Mouse (Mus musculus) heart, embryonic 15.5 days (tissue): Measurements from ENCODE around the gene P4htm. TPM values are rescaled to one million over a fixed set of nuclear protein-coding genes. Genes with fewer than 3 reads are reported as not detected.

Experiments
- ATAC-seq: fragments of 200-750 bp; cut with Nextera tagmentation; replicated peaks from 2 replicates; pipeline ENCODE4 v1.8.0; 2017; ENCODE audit warnings: low read depth, moderate TSS enrichment; ENCODE audit not compliant: insufficient number of reproducible peaks, insufficient read depth, low FRiP score
- H3K27ac ChIP-seq: fragments of 300-500 bp; sonication (generic); 2 replicates; pipeline ENCODE4 v1.5.1; 2015; ENCODE audit warnings: mild to moderate bottlenecking, inconsistent platforms
- H3K27me3 ChIP-seq: fragments of 300-500 bp; sonication (generic); 2 replicates; pipeline ENCODE4 v1.6.1; 2015; ENCODE audit warnings: inconsistent platforms
- H3K36me3 ChIP-seq: fragments of 300-500 bp; sonication (generic); 2 replicates; pipeline ENCODE4 v1.6.1; 2015; ENCODE audit warnings: mild to moderate bottlenecking, inconsistent platforms
- H3K4me1 ChIP-seq: fragments of 300-500 bp; sonication (generic); replicated peaks from 2 replicates; pipeline ENCODE4 v1.6.1; 2015; ENCODE audit warnings: inconsistent platforms
- H3K4me2 ChIP-seq: fragments of 300-500 bp; sonication (generic); 2 replicates; pipeline ENCODE4 v1.6.1; 2015; ENCODE audit warnings: inconsistent platforms, mild to moderate bottlenecking, moderate library complexity
- H3K4me3 ChIP-seq: fragments of 300-500 bp; sonication (generic); 2 replicates; pipeline ENCODE4 v1.5.1; 2015; ENCODE audit warnings: mild to moderate bottlenecking, inconsistent platforms
- H3K9ac ChIP-seq: fragments of 300-500 bp; sonication (generic); 2 replicates; pipeline ENCODE4 v1.6.1; 2015; ENCODE audit warnings: mild to moderate bottlenecking, inconsistent platforms
- H3K9me3 ChIP-seq: fragments of 300-500 bp; sonication (generic); replicated peaks from 2 replicates; pipeline ENCODE4 v1.6.1; 2016; ENCODE audit warnings: inconsistent platforms
- WGBS: fragments of 180-500 bp; shearing (Covaris S2); methylation state at CpG from one replicate; pipeline ENCODE4 v1.1.7; 2015; ENCODE audit warnings: mixed read lengths; 5-methylcytosine and 5-hydroxymethylcytosine counted together
- polyA plus RNA-seq: library from polyadenylated mRNA; unstranded; fragments of >200 nt; fragmentation: Nextera tagmentation; extraction: Ambion mirVana; gene quantifications from 2 replicates; pipeline ENCODE4 v1.2.1, GENCODE M21; 2015

P4htm gene
- polyA plus RNA-seq, 1 experiment from 2014 or later: 18.6 TPM

DNA sequence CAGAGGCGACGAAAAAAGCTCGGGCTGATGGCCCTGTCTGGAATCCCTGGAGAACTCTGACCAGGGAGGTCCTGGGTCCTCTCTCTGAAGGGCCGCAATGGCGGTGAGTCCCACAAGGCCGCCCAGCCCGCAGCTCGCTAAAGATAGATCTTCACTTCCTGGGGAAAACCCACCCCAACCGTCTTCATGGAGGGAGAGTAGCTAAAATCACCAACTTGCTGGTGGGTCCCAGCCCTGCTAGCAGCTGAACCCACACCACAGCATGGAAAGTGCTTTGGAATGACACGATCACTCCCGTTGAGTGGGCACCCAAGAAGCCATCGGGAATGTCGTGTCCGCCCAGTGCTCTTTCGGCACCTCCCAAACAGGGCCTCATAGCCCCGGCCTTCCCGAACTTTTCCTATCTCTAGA lies 29.0 kb downstream of the P4htm start:
- H3K4me3 ChIP-seq: peak overlapping the region; percentile 85
- H3K4me1 ChIP-seq: peaks cover 41% of the 10 kb centered on the region
- peaks cover 52% of the 10 kb centered on the region for H3K36me3 ChIP-seq
- peak overlapping the region; percentile 99 for H3K4me2 ChIP-seq
- no peaks in the 10 kb centered on the region for H3K27me3 ChIP-seq
- no peak for ATAC-seq
- peak overlapping the region; percentile 98 for H3K27ac ChIP-seq
- H3K9me3 ChIP-seq: no peaks in the 10 kb centered on the region
- H3K9ac ChIP-seq: peak overlapping the region; percentile 86; the same call in 1 of the 2 replicates
- 66% methylated on average over 17 of the region's 17 CpGs for WGBS

DNA sequence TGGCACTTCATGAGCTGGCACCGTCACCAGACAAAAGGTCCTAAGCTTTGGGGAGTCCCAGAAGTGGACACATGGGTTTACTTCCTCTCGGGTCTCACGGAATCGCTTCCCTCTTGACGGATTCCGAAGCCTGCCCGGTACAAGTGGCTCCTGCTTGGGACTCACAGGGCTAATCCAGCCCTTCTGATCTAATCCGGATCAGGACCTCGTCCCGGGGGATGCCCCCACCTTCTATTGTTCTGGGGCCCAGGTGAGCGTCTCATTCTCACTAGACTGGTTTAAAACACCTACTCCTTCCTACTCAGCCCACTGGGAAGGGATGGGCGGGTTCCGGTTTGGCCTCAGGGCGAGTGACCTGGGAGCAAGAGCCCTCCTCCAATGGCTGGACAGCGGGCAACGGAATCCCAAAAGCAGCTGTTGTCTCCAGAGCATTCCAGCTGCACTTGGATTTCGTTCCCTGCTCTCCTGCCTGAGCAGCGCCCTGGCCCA lies 29.5 kb downstream of the P4htm start:
- 11% methylated on average over 18 of the region's 18 CpGs for WGBS
- peaks cover 50% of the 10 kb centered on the region for H3K36me3 ChIP-seq

DNA sequence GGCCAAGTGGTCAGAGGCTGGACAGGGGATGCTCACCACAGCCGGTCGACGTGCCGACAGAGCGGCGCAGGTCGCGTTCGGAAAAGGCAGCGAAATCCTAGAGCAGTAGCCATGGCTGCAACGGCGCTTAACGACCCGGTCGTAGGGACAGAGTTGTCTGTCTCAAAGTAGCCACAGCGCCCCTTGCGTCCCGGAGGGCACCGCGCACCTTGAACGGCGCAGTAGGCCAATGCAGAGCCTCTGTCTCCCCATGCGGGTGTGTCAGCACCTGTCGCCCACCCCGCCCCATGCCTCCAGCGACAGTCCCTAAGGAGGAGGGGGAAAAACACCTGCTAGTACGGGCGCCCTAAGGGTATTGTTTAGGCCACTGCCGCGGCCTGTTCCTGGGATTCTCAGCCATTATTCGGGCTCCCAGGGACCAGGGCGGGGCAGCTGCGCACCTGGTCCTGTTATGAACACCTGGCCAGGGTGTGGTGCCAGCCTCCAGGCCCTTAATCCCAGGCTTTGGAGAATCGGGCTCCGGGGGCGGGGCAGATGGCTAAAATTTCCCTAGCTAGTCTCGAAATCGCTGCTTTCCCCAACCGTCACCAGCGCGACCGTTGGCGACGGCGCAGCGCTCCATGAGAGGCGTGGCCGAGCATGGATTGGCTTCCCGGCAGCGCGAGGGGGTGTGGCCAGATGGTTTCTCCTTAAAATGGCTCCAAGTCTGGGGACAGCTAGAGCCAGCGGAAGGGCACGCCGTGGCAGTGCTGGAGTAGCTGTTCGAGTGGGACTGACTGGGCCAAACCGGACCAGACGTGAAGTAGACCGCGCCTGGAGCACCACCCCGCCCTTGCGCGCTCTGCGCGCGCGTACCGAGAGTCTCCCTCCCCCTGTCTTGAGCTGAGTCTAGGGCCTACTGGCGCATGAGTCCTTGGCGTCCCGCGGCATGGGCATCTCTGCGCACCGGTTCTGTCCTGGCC lies 30.4 kb downstream of the P4htm start, which contains the start of gene Ndufaf3:
Gene Ndufaf3 (minus strand): TSS at position 620 of the 962 bp plus-strand sequence.
- WGBS: under 1% methylated on average over 73 of the region's 73 CpGs
- ATAC-seq: peak; percentile 84
- H3K27ac ChIP-seq: peak within 1 kb of the TSS; percentile 98
- H3K27me3 ChIP-seq: no peaks in the 10 kb centered on the region
- H3K36me3 ChIP-seq: peaks cover 47% of the 10 kb centered on the region
- peaks cover 39% of the 10 kb centered on the region for H3K4me1 ChIP-seq
- peak within 1 kb of the TSS; percentile 99 for H3K4me2 ChIP-seq
- peak within 1 kb of the TSS; percentile 86 for H3K9ac ChIP-seq
- H3K4me3 ChIP-seq: peak within 1 kb of the TSS; percentile 85
- no peaks in the 10 kb centered on the region for H3K9me3 ChIP-seq

More for the DNA sequence above, 29.5 kb downstream of the P4htm start:
- Histone ChIP-seq H3K9ac (peak overlapping the region; percentile 86), H3K4me2 (peak overlapping the region; percentile 99), H3K4me1 (peaks cover 39% of the 10 kb centered on the region), H3K4me3 (peak overlapping the region; percentile 85), H3K27ac (peak overlapping the region; percentile 98), H3K27me3 (no peaks in the 10 kb centered on the region), H3K9me3 (no peaks in the 10 kb centered on the region)
- ATAC-seq: no peak

DNA sequence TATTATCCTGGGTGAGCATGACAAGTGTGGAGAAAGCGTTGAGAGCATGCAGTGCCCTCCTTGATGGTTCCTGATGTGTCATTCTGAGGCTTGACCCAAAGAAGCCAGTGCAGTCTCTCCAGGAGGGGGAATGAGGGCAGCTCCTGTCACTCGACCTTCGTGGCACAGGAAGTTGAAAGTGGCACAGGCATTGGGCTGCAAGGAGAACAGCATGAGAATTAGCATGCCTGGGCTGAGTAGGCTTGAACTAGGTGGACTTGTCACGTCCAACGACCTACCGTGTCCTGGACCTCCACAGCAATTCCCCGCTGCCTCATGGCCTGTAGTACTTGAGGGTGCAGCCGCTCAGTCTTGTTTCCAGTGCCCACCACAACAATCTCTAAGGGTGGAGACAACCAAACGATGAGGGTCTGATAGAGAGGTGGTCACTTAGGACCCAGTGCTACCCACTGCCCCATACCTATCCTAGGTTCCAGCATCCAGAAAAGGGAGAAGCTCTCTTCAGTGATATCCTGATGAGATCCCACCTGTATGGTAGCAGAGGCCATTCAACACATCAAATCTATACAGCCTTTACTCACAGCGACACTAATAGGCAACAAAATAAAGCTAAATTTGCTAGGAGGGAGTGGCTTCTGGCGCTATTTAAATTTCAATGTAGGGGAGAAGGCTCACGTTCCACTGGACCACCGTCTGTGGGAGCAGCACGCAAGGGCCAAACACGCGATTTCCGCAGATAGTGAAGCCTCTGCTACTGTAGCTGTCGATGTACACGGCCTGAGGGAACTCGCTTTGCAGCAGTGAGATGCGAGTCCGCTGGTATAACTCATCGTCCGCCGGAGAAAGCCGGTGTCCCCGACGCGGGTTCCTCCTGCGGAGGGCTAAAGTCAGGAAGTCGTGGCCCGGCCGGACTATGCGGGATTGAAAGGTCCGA lies 31.3 kb downstream of the P4htm start:
- Histone ChIP-seq H3K36me3 (peaks cover 43% of the 10 kb centered on the region), H3K4me2 (peak overlapping the region; percentile 99), H3K4me1 (peaks cover 47% of the 10 kb centered on the region), H3K27ac (peak overlapping the region; percentile 98), H3K4me3 (peak overlapping the region; percentile 85), H3K27me3 (no peaks in the 10 kb centered on the region), H3K9ac (peak overlapping the region; percentile 86), H3K9me3 (no peaks in the 10 kb centered on the region)
- 11% methylated on average over 35 of the region's 35 CpGs for WGBS
- no peak for ATAC-seq

DNA sequence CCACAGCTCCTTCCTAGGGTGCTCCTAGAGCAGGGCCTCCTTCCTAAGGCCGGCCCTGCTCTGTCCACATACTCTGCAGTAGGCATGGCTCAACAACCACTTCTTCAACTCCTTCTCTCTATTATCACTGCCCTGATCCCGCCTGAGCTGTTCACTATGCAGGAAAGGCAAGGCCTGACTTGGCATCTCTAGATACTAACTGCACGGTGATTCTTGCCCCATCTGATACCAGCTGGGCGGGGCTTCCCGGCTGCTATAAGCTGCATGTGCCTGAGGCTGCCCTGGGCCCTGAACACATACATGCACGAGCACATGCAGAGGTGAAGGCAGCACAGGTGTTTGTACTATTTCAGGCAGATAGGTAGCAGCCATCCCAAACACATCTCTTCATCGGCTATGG lies 33.3 kb downstream of the P4htm start:
- no peaks in the 10 kb centered on the region for H3K27me3 ChIP-seq
- H3K27ac ChIP-seq: no peak overlapping the region
- peaks cover 40% of the 10 kb centered on the region for H3K4me1 ChIP-seq
- H3K4me3 ChIP-seq: no peak overlapping the region
- H3K36me3 ChIP-seq: peaks cover 44% of the 10 kb centered on the region
- no peak overlapping the region for H3K9ac ChIP-seq
- 75% methylated on average over 7 of the region's 7 CpGs for WGBS
- H3K4me2 ChIP-seq: no peak overlapping the region
- no peaks in the 10 kb centered on the region for H3K9me3 ChIP-seq
- no peak for ATAC-seq

DNA sequence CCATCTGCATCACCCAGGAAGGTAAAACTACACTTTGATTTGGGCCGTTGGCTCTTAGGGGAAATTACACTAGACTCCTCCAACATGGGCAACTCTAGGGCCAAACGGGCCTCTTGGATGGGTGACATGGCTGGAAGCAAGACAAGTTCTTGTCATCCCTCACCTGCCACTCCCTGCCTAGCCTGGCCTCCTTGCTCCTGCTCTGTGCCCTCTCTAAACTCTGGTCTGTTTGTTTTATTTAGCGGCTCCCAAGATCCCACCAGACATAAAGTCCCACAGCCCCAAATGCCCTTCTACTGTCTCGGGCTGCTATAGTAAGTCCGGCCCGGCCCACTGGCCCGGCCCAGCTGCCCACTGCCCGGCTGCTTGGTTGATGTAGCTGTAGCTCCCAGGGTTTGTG lies 33.8 kb downstream of the P4htm start:
- Histone ChIP-seq H3K27me3 (no peaks in the 10 kb centered on the region), H3K4me1 (peaks cover 35% of the 10 kb centered on the region), H3K27ac (no peak overlapping the region), H3K9me3 (no peaks in the 10 kb centered on the region), H3K9ac (no peak overlapping the region), H3K36me3 (peaks cover 49% of the 10 kb centered on the region), H3K4me3 (no peak overlapping the region), H3K4me2 (no peak overlapping the region)
- 87% methylated on average over 8 of the region's 8 CpGs for WGBS
- ATAC-seq: no peak

DNA sequence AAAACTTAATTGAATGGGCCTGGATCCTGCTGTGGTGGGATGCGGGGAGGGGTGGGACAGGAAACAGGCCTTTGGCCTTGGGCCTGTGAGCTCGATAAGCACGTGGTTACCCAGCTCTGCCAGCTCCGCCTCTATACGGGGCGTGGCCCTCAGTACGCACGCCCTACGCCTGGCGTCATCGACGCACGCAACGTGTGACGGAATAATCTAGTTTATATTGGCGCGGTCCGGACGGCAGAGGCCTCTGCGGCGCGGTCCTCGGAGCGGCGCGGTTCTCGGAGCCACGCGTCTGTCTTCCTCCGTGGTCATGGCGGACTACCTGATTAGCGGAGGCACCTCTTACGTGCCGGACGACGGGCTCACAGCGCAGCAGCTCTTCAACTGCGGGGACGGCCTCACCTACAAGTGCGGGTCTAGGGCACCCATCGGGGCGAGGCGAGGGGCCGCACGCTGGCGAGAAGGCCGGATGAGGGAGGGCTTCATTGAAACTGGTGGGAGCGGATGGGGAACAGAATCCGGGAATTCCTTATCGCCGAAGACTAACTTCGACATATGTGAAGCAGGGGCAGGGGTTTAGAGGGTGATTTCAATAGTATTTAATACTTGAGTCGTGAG lies 37.1 kb downstream of the P4htm start, which contains the start of gene Impdh2:
Gene Impdh2 (plus strand): TSS at position 60 of the 615 bp plus-strand sequence.
- ATAC-seq: peak; percentile 98
- peak within 1 kb of the TSS; percentile 83 for H3K27ac ChIP-seq
- H3K27me3 ChIP-seq: no peaks in the 10 kb centered on the region
- H3K4me2 ChIP-seq: peak within 1 kb of the TSS; percentile 75
- peaks cover 72% of the 10 kb centered on the region for H3K36me3 ChIP-seq
- H3K9ac ChIP-seq: peak within 1 kb of the TSS; percentile 77
- H3K4me1 ChIP-seq: peaks cover 16% of the 10 kb centered on the region
- under 1% methylated on average over 53 of the region's 53 CpGs for WGBS
- H3K4me3 ChIP-seq: peak within 1 kb of the TSS; percentile 63
- H3K9me3 ChIP-seq: no peaks in the 10 kb centered on the region

DNA sequence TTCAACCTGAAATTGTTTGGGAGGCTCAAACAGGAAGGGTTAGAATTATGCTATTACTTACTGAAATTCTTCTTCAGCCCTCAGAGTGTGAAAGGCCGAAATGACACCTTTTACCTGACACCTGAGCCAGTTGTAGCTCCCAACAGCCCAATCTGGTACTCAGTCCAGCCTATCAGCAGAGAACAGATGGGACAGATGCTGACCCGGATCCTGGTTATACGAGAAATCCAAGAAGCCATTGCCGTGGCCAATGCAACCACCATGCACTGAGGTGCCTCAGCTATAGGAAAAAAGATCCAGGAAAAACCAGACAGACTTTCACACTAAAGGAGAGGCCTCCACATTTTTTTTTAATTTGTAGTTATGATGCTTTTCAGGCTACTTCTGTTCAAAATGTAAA lies 38.3 kb downstream of the P4htm start:
- no peak for ATAC-seq
- Histone ChIP-seq H3K4me3 (no peak overlapping the region), H3K4me1 (peaks cover 16% of the 10 kb centered on the region), H3K36me3 (peaks cover 72% of the 10 kb centered on the region), H3K4me2 (no peak overlapping the region), H3K27me3 (no peaks in the 10 kb centered on the region), H3K9me3 (no peaks in the 10 kb centered on the region), H3K9ac (no peak overlapping the region), H3K27ac (no peak overlapping the region)
- WGBS: 86% methylated on average over 4 of the region's 4 CpGs

DNA sequence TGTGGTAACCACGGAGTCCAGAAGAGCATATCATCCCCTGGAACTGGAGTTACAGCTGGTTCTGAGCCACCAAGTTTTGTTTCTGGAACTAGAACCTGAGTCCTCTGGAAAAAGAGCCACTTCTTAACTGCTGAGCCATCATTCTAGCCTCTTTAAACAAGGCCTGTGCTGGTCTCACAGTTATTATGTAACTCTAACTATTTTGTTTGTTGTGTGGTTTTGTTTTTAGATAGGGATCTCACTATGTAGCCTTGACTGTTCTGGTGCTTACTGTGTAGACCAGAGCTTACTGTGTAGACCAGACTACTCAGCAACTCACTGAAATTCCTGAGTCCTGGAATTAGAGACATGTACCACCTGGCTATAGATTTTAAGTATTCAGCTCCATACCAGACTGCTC lies 50.6 kb downstream of the P4htm start:
- Histone ChIP-seq H3K27ac (no peak overlapping the region), H3K9me3 (no peaks in the 10 kb centered on the region), H3K4me3 (no peak overlapping the region), H3K9ac (no peak overlapping the region), H3K4me2 (no peak overlapping the region), H3K4me1 (no peaks in the 10 kb centered on the region), H3K36me3 (peaks cover 82% of the 10 kb centered on the region), H3K27me3 (no peaks in the 10 kb centered on the region)
- no peak for ATAC-seq
- 88% methylated on average over 1 of the region's 1 CpGs for WGBS

DNA sequence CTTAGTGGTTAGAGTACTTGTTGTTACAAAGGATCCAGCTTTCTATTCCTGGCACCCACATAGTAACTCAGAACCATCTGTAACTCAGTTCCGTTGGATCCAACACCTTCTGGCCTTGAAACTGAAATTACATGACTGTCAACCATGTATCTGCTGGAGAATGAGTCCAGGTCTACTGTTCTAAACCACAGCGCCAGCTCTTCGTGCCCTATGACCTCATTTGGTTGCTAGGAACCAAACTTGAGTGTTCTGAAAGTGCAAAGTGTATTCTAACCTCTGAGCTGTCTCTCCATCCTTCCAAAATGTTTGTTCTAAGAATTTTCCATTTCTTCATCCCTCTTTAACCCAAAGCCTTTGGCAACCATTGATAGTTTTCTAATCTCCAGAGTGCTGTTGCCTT lies 51.5 kb downstream of the P4htm start:
- H3K9ac ChIP-seq: no peak overlapping the region
- H3K36me3 ChIP-seq: peaks cover 88% of the 10 kb centered on the region
- 94% methylated on average over 3 of the region's 3 CpGs for WGBS
- H3K27ac ChIP-seq: no peak overlapping the region
- ATAC-seq: no peak
- no peaks in the 10 kb centered on the region for H3K4me1 ChIP-seq
- no peaks in the 10 kb centered on the region for H3K9me3 ChIP-seq
- H3K27me3 ChIP-seq: no peaks in the 10 kb centered on the region
- no peak overlapping the region for H3K4me3 ChIP-seq
- H3K4me2 ChIP-seq: no peak overlapping the region
